Mouse (Mus musculus) right cerebral cortex, postnatal 10 days (tissue): ENCODE data around the gene Hpcal4.
A peak's percentile ranks its signal among the peaks of the same experiment; 100 is the strongest.

Experiments used
- DNase-seq, 2 experiments: peaks; one replicate each; pipeline ENCODE4 v3.0.0; 2021; ENCODE audit warnings: low spot score in 2 of 2

Gene Hpcal4

GRCm38 (mm10) chr4:123237386-123238266 is 54.6 kb downstream of the Hpcal4 start:
- DNase-seq = no peak

GRCm38 (mm10) chr4:123239361-123240203 is 56.6 kb downstream of the Hpcal4 start:
- peak in 1 of 2 experiments; percentile 32 for DNase-seq
